Mouse (Mus musculus) neural tube, embryonic 11.5 days (tissue): ENCODE measurements around the gene Adcyap1r1. TPM values are rescaled to one million over a fixed set of nuclear protein-coding genes. Genes with fewer than 3 reads are reported as not detected.

Experiments used
- ATAC-seq: fragments of 200-750 bp; cut with Nextera tagmentation; 2 replicates; pipeline ENCODE4 v1.8.0; 2017; ENCODE audit warnings: moderate number of reproducible peaks, mild to moderate bottlenecking, moderate TSS enrichment, moderate library complexity; ENCODE audit not compliant: insufficient read depth, low FRiP score, low TSS enrichment
- DNase-seq: peaks from one replicate; pipeline ENCODE4 v3.0.0-alpha.2; 2015; ENCODE audit warnings: low spot score
- H3K27ac ChIP-seq: fragments of 300-500 bp; sonication (generic); 2 replicates; pipeline ENCODE4 v1.5.1; 2014; ENCODE audit warnings: low read depth, mild to moderate bottlenecking, low read length
- H3K27me3 ChIP-seq: fragments of 300-500 bp; sonication (generic); 2 replicates; pipeline ENCODE4 v1.6.1; 2014; ENCODE audit warnings: mild to moderate bottlenecking, low read length, mixed read lengths; ENCODE audit not compliant: control insufficient read depth, insufficient read depth
- H3K36me3 ChIP-seq: fragments of 300-500 bp; sonication (generic); 2 replicates; pipeline ENCODE4 v1.6.1; 2014; ENCODE audit warnings: mild to moderate bottlenecking, low read length, moderate library complexity, mixed read lengths; ENCODE audit not compliant: control insufficient read depth, insufficient read depth
- H3K4me1 ChIP-seq: fragments of 300-500 bp; sonication (generic); 2 replicates; pipeline ENCODE4 v1.6.1; 2014; ENCODE audit warnings: low read length, mixed read lengths; ENCODE audit not compliant: control insufficient read depth, insufficient read depth
- H3K4me2 ChIP-seq: fragments of 300-500 bp; sonication (generic); 2 replicates; pipeline ENCODE4 v1.6.1; 2014; ENCODE audit warnings: low read depth, mild to moderate bottlenecking, moderate library complexity
- H3K4me3 ChIP-seq: fragments of 300-500 bp; sonication (generic); 2 replicates; pipeline ENCODE4 v1.5.1; 2014; ENCODE audit warnings: low read depth, low read length
- H3K9ac ChIP-seq: fragments of 300-500 bp; sonication (generic); 2 replicates; pipeline ENCODE4 v1.6.1; 2014; ENCODE audit warnings: mild to moderate bottlenecking, low read length
- H3K9me3 ChIP-seq: fragments of 300-500 bp; sonication (generic); 2 replicates; pipeline ENCODE4 v1.6.1; 2016; ENCODE audit warnings: low read length; ENCODE audit not compliant: control insufficient read depth
- WGBS: fragments of 180-500 bp; shearing (Covaris S2); extraction: QIAGEN DNeasy Blood & Tissue Kit; methylation state at CpG from one replicate; pipeline ENCODE4 v1.1.7; 2014; 5-methylcytosine and 5-hydroxymethylcytosine counted together
- polyA plus RNA-seq: library from polyadenylated mRNA; unstranded; fragments of >200 nt; fragmentation: Nextera tagmentation; extraction: Ambion mirVana; gene quantifications from 2 replicates; pipeline ENCODE4 v1.2.1, GENCODE M21; 2014

Gene Adcyap1r1
- polyA plus RNA-seq, 1 experiment from 2014 or later = 18.1 TPM

- no peak overlapping the region for H3K27ac ChIP-seq
- no peak overlapping the region for H3K9ac ChIP-seq
- H3K4me3 ChIP-seq = no peak overlapping the region
- H3K27me3 ChIP-seq = no peaks in the 10 kb centered on the region
- no peak overlapping the region for H3K4me2 ChIP-seq
- 61% methylated on average over 2 of the region's 2 CpGs for WGBS
- DNase-seq = no peak
- no peaks in the 10 kb centered on the region for H3K9me3 ChIP-seq
- no peaks in the 10 kb centered on the region for H3K36me3 ChIP-seq
- H3K4me1 ChIP-seq = peaks cover 5% of the 10 kb centered on the region; the same call in 1 of the 2 replicates
- ATAC-seq = no peak
Observed at GRCm38 (mm10) chr6:55418746-55419410, 32.9 kb upstream of the Adcyap1r1 start.

- no peaks in the 10 kb centered on the region for H3K27me3 ChIP-seq
- H3K36me3 ChIP-seq = no peaks in the 10 kb centered on the region
- no peak overlapping the region for H3K9ac ChIP-seq
- 76% methylated on average over 3 of the region's 3 CpGs for WGBS
- no peak overlapping the region for H3K27ac ChIP-seq
- no peaks in the 10 kb centered on the region for H3K9me3 ChIP-seq
- no peak overlapping the region for H3K4me2 ChIP-seq
- ATAC-seq (peak; percentile 38; the same call in 1 of the 2 replicates), DNase-seq (no peak)
- no peak overlapping the region for H3K4me3 ChIP-seq
- H3K4me1 ChIP-seq = peaks cover 5% of the 10 kb centered on the region; the same call in 1 of the 2 replicates
Observed at GRCm38 (mm10) chr6:55420411-55420810, 31.4 kb upstream of the Adcyap1r1 start.

GRCm38 (mm10) chr6:55420869-55421361 is 30.9 kb upstream of the Adcyap1r1 start:
- H3K9ac ChIP-seq = no peak overlapping the region
- DNase-seq = peak; percentile 47
- H3K27me3 ChIP-seq = no peaks in the 10 kb centered on the region
- H3K4me3 ChIP-seq = no peak overlapping the region
- ATAC-seq = peak; percentile 55
- WGBS = 5% methylated on average over 1 of the region's 1 CpGs
- no peaks in the 10 kb centered on the region for H3K36me3 ChIP-seq
- no peak overlapping the region for H3K27ac ChIP-seq
- no peaks in the 10 kb centered on the region for H3K9me3 ChIP-seq
- H3K4me1 ChIP-seq = peaks cover 5% of the 10 kb centered on the region; the same call in 1 of the 2 replicates
- no peak overlapping the region for H3K4me2 ChIP-seq

GRCm38 (mm10) chr6:55432121-55432520 is 19.7 kb upstream of the Adcyap1r1 start:
- Histone ChIP-seq H3K36me3 (no peaks in the 10 kb centered on the region), H3K4me1 (peaks cover 18% of the 10 kb centered on the region), H3K27ac (no peak overlapping the region), H3K9ac (no peak overlapping the region), H3K4me3 (no peak overlapping the region), H3K9me3 (no peaks in the 10 kb centered on the region), H3K4me2 (no peak overlapping the region), H3K27me3 (no peaks in the 10 kb centered on the region)
- no peak for ATAC-seq
- no peak for DNase-seq

GRCm38 (mm10) chr6:55434360-55434759 is 17.4 kb upstream of the Adcyap1r1 start:
- peak; percentile 64 for ATAC-seq
- WGBS = 38% methylated on average over 3 of the region's 3 CpGs

GRCm38 (mm10) chr6:55435266-55436159 is 16.3 kb upstream of the Adcyap1r1 start:
- Histone ChIP-seq H3K27ac (no peak overlapping the region), H3K27me3 (no peaks in the 10 kb centered on the region), H3K4me3 (no peak overlapping the region), H3K9me3 (no peaks in the 10 kb centered on the region), H3K9ac (no peak overlapping the region), H3K4me2 (no peak overlapping the region), H3K36me3 (no peaks in the 10 kb centered on the region), H3K4me1 (peaks cover 18% of the 10 kb centered on the region)
- ATAC-seq (peak; percentile 64), DNase-seq (peak; percentile 56)
- 46% methylated on average over 8 of the region's 8 CpGs for WGBS

More at GRCm38 (mm10) chr6:55434360-55434759, 17.4 kb upstream of the Adcyap1r1 start:
- Histone ChIP-seq H3K27me3 (no peaks in the 10 kb centered on the region), H3K36me3 (no peaks in the 10 kb centered on the region), H3K4me2 (no peak overlapping the region), H3K4me1 (peaks cover 18% of the 10 kb centered on the region), H3K9ac (no peak overlapping the region), H3K27ac (no peak overlapping the region), H3K4me3 (no peak overlapping the region), H3K9me3 (no peaks in the 10 kb centered on the region)
- DNase-seq = peak; percentile 60

GRCm38 (mm10) chr6:55437919-55438318 is 13.9 kb upstream of the Adcyap1r1 start:
- peaks cover 18% of the 10 kb centered on the region for H3K4me1 ChIP-seq
- DNase-seq = peak; percentile 9
- 59% methylated on average over 3 of the region's 3 CpGs for WGBS

GRCm38 (mm10) chr6:55438837-55439236 is 12.9 kb upstream of the Adcyap1r1 start:
- peaks cover 18% of the 10 kb centered on the region for H3K4me1 ChIP-seq
- no peak overlapping the region for H3K4me2 ChIP-seq
- no peak overlapping the region for H3K27ac ChIP-seq
- ATAC-seq = no peak
- H3K4me3 ChIP-seq = no peak overlapping the region
- no peak overlapping the region for H3K9ac ChIP-seq
- H3K27me3 ChIP-seq = no peaks in the 10 kb centered on the region
- 81% methylated on average over 2 of the region's 2 CpGs for WGBS
- no peaks in the 10 kb centered on the region for H3K36me3 ChIP-seq
- no peaks in the 10 kb centered on the region for H3K9me3 ChIP-seq
- no peak for DNase-seq

More at GRCm38 (mm10) chr6:55437919-55438318, 13.9 kb upstream of the Adcyap1r1 start:
- Histone ChIP-seq H3K27me3 (no peaks in the 10 kb centered on the region), H3K27ac (no peak overlapping the region), H3K4me2 (no peak overlapping the region), H3K36me3 (no peaks in the 10 kb centered on the region), H3K4me3 (no peak overlapping the region), H3K9ac (no peak overlapping the region), H3K9me3 (no peaks in the 10 kb centered on the region)
- ATAC-seq = no peak
